Mouse (Mus musculus) liver, adult 2 months (tissue): ENCODE measurements at regions not wholly inside any gene's neighbourhood (a gene's known extent, or its start where the extent isn't known, plus 50 kb on each side); places are given as distances from the start of the nearest gene placed in this dataset.

Source experiments
- DNase-seq: peaks from one replicate; pipeline ENCODE4 v3.0.0-alpha.2; 2011; ENCODE audit warnings: low read depth, low spot score; ENCODE audit errors: extremely low read depth
- H3K27ac ChIP-seq: fragments of 200-500 bp; replicated peaks from 2 replicates; pipeline ENCODE4 v1.5.1; 2012; ENCODE audit warnings: low read depth, mild to moderate bottlenecking, control low read depth, inconsistent platforms, low read length; ENCODE audit not compliant: insufficient read depth
- H3K27me3 ChIP-seq: fragments of 200-500 bp; 2 replicates; pipeline ENCODE4 v1.6.1; 2012; ENCODE audit warnings: mild to moderate bottlenecking, moderate library complexity, low read length, inconsistent platforms; ENCODE audit not compliant: control insufficient read depth, insufficient read depth
- H3K36me3 ChIP-seq: fragments of 200-500 bp; 2 replicates; pipeline ENCODE4 v1.6.1; 2012; ENCODE audit warnings: low read length, inconsistent platforms; ENCODE audit not compliant: control insufficient read depth, insufficient read depth
- H3K4me1 ChIP-seq: fragments of 200-500 bp; 2 replicates; pipeline ENCODE4 v1.6.1; 2011; ENCODE audit warnings: low read length; ENCODE audit not compliant: control insufficient read depth, insufficient read depth
- H3K4me3 ChIP-seq: fragments of 200-500 bp; 2 replicates; pipeline ENCODE4 v1.5.1; 2011; ENCODE audit warnings: low read depth, mild to moderate bottlenecking, control low read depth, low read length, moderate library complexity; ENCODE audit not compliant: insufficient read depth
- H3K79me2 ChIP-seq: fragments of 200-500 bp; 2 replicates; pipeline ENCODE4 v1.6.1; 2012; ENCODE audit warnings: inconsistent platforms, mild to moderate bottlenecking, low read length, moderate library complexity; ENCODE audit not compliant: control insufficient read depth, insufficient read depth
- H3K9ac ChIP-seq: fragments of 200-500 bp; 2 replicates; pipeline ENCODE4 v1.6.1; 2012; ENCODE audit warnings: low read depth, mild to moderate bottlenecking, control low read depth, inconsistent platforms, low read length
- CTCF ChIP-seq: fragments of 200-500 bp; IDR thresholded peaks from 2 replicates; pipeline ENCODE4 v1.5.1; 2011; ENCODE audit warnings: low read depth, low read length, control low read depth
- POLR2A ChIP-seq: fragments of 200-500 bp; IDR thresholded peaks from 2 replicates; pipeline ENCODE4 v1.6.1; 2011; ENCODE audit warnings: low read length, control low read depth; ENCODE audit not compliant: insufficient read depth; ENCODE audit errors: extremely low read depth
- WGBS: fragments of 180-500 bp; shearing (Covaris S2); methylation state at CpG from one replicate; pipeline ENCODE4 v1.1.7; 2018; 5-methylcytosine and 5-hydroxymethylcytosine counted together

- H3K9ac ChIP-seq = no peak overlapping the region
- no peaks in the 10 kb centered on the region for H3K36me3 ChIP-seq
- 89% methylated on average over 9 of the region's 9 CpGs for WGBS
- H3K27me3 ChIP-seq = no peaks in the 10 kb centered on the region
- H3K79me2 ChIP-seq = no peaks in the 10 kb centered on the region
- no peaks in the 10 kb centered on the region for H3K4me1 ChIP-seq
- TF ChIP-seq POLR2A (no peak), CTCF (no peak)
- H3K4me3 ChIP-seq = no peak overlapping the region
- no peak overlapping the region for H3K27ac ChIP-seq
- DNase-seq = no peak
Measured at GRCm38 (mm10) chr12:50081157-50081556, 567.7 kb downstream of the Prkd1 start.

- Histone ChIP-seq H3K4me1 (no peaks in the 10 kb centered on the region), H3K36me3 (no peaks in the 10 kb centered on the region), H3K79me2 (no peaks in the 10 kb centered on the region), H3K9ac (no peak overlapping the region), H3K27me3 (no peaks in the 10 kb centered on the region), H3K27ac (no peak overlapping the region), H3K4me3 (no peak overlapping the region)
- 33% methylated on average over 1 of the region's 1 CpGs for WGBS
- no peak for TF ChIP-seq POLR2A
- TF ChIP-seq CTCF = no peak
- DNase-seq = no peak
Measured at GRCm38 (mm10) chr12:50081571-50081970, 567.3 kb downstream of the Prkd1 start.

GRCm38 (mm10) chr12:50084517-50084916, 564.4 kb downstream of the Prkd1 start:
- Histone ChIP-seq H3K4me3 (no peak overlapping the region), H3K9ac (no peak overlapping the region), H3K36me3 (no peaks in the 10 kb centered on the region), H3K27me3 (no peaks in the 10 kb centered on the region), H3K27ac (no peak overlapping the region), H3K79me2 (no peaks in the 10 kb centered on the region), H3K4me1 (no peaks in the 10 kb centered on the region)
- DNase-seq = no peak
- WGBS = 73% methylated on average over 3 of the region's 3 CpGs
- TF ChIP-seq POLR2A (no peak), CTCF (no peak)

GRCm38 (mm10) chr12:50111246-50112044, 537.5 kb downstream of the Prkd1 start:
- DNase-seq = no peak
- TF ChIP-seq POLR2A (no peak), CTCF (no peak)
- 84% methylated on average over 9 of the region's 9 CpGs for WGBS
- H3K4me3 ChIP-seq = no peak overlapping the region
- no peaks in the 10 kb centered on the region for H3K79me2 ChIP-seq
- H3K4me1 ChIP-seq = no peaks in the 10 kb centered on the region
- no peak overlapping the region for H3K9ac ChIP-seq
- H3K27me3 ChIP-seq = no peaks in the 10 kb centered on the region
- H3K36me3 ChIP-seq = no peaks in the 10 kb centered on the region
- H3K27ac ChIP-seq = no peak overlapping the region

- WGBS = 80% methylated on average over 7 of the region's 7 CpGs
Measured at GRCm38 (mm10) chr12:50112081-50112491, 536.8 kb downstream of the Prkd1 start.

GRCm38 (mm10) chr12:50115855-50116254, 533.0 kb downstream of the Prkd1 start:
- TF ChIP-seq CTCF = no peak
- no peak for TF ChIP-seq POLR2A
- Histone ChIP-seq H3K9ac (no peak overlapping the region), H3K36me3 (no peaks in the 10 kb centered on the region), H3K4me3 (no peak overlapping the region), H3K27ac (no peak overlapping the region), H3K4me1 (no peaks in the 10 kb centered on the region), H3K79me2 (no peaks in the 10 kb centered on the region), H3K27me3 (no peaks in the 10 kb centered on the region)
- no peak for DNase-seq
- WGBS = 31% methylated on average over 2 of the region's 2 CpGs

More at GRCm38 (mm10) chr12:50112081-50112491, 536.8 kb downstream of the Prkd1 start:
- H3K9ac ChIP-seq = no peak overlapping the region
- no peak for DNase-seq
- H3K4me3 ChIP-seq = no peak overlapping the region
- no peaks in the 10 kb centered on the region for H3K79me2 ChIP-seq
- H3K36me3 ChIP-seq = no peaks in the 10 kb centered on the region
- no peak for TF ChIP-seq CTCF
- TF ChIP-seq POLR2A = no peak
- H3K27me3 ChIP-seq = no peaks in the 10 kb centered on the region
- no peak overlapping the region for H3K27ac ChIP-seq
- H3K4me1 ChIP-seq = no peaks in the 10 kb centered on the region
